Mouse (Mus musculus): ENCODE measurements around the gene Klf4.

Gene Klf4

DNA sequence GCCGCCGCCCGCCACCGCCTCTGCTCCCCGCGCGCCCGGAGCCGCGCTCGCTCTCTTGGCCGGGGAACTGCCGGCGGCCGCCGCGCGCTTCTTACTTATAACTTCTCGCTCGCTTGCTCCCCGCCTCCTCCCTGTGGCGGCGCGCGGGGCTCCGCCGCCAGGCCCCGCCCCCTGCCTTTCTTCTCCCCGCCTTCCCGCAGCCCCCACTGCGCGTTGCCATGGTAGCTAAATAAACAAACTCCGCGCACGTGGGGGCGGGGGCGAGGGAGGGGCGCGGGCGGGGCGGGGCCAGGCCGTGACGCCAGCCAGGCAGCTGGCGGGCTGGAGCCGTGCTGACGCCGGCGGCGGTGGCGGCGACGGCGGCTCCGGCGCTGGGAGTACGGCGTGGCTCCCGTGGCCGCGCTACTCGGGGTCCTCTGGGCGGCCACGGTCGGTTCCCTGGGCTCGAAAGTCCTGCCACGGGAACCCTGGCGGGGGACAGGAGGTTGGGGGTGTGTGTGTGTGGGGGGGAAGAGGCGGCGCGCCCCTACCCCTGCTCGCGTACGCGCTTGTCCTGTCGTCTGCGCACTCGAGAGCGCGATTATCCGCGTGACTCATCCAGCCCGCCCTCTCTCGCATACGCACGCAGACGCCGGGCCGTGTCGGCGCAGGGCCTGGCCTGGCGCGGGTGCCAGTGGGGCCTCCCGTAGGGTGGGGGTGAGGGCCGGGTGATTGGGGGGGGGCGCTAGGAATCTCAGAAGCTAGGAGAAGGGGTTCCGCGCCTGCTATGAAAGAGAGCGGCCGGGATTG lies at the start of gene Klf4:
Gene Klf4, minus strand, starts transcription at position 60 of the 789 bp plus-strand sequence.
- ATAC-seq (ENCODE audit: insufficient number of reproducible peaks, low FRiP score, low TSS enrichment) = no peak

DNA sequence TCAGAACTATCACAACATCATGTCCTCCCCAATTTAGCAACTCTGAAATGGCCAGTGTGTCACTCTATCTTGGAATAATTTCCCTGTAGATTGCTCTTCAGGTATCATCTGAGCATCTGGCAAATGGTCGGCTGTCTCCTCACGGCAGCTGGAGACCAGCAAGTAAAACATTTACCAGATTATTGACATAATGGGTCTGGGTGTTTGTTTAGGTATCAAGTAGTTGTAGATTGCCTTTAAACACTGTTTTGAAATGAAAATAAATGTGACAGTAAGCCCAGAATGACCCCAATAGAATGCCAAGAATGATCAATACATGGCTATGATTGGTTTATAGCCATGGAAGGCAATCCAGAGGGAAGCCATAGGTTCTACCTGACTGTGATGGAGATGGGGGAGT lies 39.2 kb upstream of the Klf4 start:
- no peak for ATAC-seq (ENCODE audit: insufficient number of reproducible peaks, low FRiP score, low TSS enrichment)

DNA sequence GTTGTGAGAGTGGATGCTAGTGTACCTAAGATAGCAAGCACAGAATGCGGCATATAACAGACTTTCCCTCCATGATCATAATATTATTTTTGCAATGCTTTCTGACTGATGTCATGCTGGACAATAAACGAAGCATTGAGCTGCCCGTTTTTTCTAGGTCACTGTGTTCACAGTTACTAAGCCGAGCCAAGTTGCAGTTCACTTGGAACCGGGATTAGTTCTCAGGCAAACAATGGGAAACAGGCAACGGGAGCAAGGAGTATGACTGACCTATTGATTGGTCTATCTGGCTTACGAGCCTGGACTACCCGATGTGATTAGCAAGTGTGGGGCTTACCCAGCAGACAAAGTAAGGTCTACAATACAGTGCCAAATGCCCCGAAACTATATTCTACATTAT lies 35.7 kb upstream of the Klf4 start:
- ATAC-seq (ENCODE audit: insufficient number of reproducible peaks, low FRiP score, low TSS enrichment) = no peak

DNA sequence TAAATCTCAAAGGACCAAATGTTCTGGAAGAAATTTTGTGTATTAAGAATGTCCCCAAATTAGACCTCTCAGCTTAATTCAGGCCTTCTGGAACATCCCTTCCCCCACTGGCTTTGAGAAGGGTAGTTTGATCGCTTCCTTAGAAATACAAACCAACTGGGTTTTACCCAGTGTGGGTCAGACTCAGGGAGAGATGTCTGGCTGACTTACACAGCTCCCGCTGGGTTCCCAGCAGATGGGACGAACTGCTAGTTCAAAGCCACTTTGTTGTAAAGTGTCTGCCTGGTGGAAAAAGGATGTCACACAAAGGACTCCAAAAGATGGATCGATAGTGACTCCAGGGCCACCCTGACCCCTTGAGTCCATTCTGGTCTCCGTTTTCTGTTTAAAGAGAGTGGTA lies 35.3 kb upstream of the Klf4 start:
- ATAC-seq (ENCODE audit: insufficient number of reproducible peaks, low FRiP score, low TSS enrichment) = no peak

DNA sequence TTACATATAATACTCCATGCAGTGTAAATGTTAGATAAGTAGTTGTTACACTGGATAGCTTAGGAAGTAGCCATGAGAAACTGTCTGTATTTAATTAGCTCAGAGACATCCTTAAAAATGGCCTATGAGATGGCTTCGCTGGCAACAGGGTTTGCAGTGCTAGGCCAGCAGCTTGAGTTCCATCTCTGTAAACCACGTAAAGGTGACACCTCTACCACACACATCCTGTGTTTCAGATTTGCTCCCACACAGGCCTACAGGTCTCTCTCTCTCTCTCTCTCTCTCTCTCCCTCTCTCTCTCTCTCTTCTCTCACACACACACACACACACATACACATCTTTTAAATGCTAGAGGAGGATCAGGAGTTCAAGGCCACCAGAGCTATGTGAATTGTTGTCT lies 32.1 kb upstream of the Klf4 start:
- no peak for ATAC-seq (ENCODE audit: insufficient number of reproducible peaks, low FRiP score, low TSS enrichment)

DNA sequence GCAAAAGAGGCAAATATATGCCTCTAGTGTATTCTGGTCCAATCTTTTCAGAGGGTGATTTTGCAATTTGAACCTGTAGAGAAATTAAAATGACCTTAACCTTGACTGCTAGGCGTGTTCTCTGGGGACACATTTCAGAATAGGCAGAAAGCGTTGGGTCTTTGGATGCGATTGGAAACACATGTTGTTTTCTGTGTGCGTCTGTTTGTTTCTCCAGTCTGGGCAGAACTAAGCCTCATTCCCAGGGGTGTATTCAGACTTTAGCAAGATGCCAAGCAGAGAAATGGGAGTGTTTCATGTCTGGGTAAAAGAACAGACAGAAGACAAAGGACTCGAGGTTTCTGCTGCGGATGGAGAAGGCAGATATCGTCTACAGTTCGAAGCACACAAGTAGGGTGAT lies 30.8 kb upstream of the Klf4 start:
- ATAC-seq (ENCODE audit: insufficient number of reproducible peaks, low FRiP score, low TSS enrichment) = no peak

DNA sequence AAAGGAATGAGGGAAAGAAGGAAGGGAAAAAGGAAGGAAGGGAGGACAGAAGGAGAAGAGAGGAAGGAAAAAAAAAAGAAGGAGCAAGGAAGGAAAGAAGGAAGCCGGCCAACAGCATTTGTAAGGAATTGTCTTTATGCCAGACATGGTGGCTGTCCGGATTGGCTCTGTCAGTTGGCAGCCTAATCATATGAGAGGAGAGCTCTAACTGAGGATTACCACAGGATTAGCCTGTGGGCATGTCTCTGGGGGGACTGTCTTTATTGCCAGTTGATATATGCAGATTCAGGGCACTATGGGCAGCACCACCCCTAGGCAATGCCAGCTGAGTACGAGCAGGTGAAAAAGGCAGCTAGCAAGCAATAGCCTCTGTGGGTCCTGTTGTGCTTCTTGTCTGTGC lies 29.8 kb upstream of the Klf4 start:
- no peak for ATAC-seq (ENCODE audit: insufficient number of reproducible peaks, low FRiP score, low TSS enrichment)

DNA sequence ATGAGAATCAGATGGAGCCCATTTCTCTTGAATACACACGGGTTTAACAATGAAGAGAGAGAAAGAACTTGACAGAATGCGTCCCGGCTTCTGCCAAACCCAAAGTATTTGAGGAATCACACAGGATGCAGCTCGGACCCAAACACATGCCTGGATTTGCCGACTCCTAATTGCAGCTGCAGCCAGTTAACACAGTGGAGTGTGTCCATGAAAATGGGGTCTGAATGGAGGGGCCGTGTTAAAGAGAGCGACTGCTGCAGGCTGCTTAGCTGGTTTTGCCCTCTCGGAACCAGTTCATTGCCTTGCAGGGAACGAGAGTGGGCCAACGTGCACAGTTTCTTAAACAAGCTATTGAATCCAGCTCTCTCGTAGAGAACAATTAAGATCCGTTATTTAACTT lies 14.6 kb upstream of the Klf4 start:
- no peak for ATAC-seq (ENCODE audit: insufficient number of reproducible peaks, low FRiP score, low TSS enrichment)

DNA sequence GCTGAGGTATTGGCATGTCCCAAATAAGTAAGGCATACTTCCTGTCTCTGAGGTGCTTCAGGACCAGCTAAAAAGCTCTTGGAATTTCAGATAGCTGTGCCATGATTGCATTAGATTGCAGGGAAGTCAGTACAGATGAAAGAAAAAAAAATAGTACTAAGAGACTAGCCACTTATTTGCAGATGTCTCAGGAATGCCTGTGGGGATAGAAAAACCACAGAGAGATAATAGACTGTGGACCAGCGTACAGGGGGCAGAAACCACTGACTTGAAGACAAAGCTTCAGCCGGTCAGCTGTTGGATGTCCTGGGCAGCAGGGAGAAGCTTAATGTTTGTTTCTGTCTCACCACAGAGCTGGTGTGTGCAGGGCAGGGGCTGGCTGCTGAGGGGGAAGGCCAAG lies 10.5 kb upstream of the Klf4 start:
- ATAC-seq (ENCODE audit: insufficient number of reproducible peaks, low FRiP score, low TSS enrichment) = no peak

DNA sequence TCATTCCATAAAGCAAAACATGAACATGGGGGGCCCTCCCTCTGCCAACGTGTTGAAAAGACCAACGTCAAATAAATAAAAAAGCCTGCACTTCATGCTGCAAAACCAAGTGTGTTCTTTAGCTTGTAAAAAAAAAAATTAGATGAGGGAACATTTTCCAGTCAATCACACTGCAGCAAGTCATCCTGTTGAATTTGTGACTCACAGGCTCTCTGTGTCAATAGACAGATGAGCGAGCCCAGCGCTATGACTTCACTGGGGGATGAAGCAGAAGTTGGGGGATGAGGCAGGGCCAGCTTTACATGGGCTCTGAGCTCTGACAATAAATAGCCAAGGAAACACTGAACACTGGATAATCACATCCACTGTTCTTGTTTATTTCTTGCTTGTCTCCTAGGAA lies 9.4 kb upstream of the Klf4 start:
- no peak for ATAC-seq (ENCODE audit: insufficient number of reproducible peaks, low FRiP score, low TSS enrichment)

DNA sequence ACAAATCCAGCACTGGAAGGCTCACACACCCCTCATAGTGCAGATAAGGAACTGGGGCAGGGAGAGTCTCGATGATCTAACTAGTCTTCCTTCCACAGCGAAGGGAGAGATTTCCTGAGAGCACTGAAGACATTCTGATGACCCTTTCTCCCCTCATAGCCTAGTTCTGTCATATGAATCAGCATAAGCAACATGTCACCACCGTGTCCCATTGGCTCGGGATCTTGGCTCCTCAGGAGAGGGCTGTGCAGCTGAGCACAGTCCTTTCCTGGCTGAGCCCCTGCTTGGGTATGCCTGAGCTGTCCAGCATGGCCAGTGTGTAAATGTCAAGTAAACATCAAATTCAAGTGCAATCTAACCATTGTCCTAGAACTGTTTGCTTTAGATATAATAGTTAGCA lies 9.0 kb upstream of the Klf4 start:
- ATAC-seq (ENCODE audit: insufficient number of reproducible peaks, low FRiP score, low TSS enrichment) = no peak

DNA sequence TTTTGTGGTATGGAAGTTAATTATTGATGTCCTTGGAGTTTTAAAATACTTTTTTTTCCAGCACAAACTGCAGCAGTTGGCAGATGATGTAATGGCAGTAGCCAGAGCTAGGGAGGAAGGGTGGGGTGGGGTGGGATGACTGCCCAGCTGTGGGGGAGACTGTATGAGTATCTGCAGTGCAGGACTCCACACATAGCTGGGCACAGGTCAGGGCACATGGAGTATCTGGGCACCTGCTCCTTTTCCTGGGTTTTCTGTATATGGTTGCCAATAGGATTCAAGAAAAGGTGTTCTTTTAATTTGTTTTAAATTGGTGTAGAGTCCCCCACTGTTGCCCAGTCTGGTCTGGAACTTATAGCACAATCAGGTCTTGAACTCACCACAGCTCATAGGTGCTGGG lies 2.7 kb upstream of the Klf4 start:
- ATAC-seq (ENCODE audit: insufficient number of reproducible peaks, low FRiP score, low TSS enrichment) = no peak

DNA sequence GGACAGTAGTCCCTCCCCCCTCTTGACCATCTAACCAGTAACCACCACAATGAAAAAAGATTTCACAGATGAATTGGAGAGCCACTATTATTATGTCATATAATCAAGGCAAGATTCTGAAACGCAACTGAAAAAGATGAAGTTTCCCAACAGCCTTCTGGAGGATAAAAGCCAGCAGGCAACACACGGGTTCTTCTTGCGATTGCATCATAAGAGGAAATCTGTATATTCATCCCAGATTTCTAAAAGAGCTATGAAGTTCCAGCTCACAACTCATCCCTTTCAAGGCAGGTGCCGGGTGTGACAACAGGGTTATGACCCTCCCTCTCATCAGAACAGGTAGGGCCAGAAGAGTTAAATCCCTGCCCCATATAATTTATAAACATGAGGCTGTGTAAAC lies 2.2 kb upstream of the Klf4 start:
- no peak for ATAC-seq (ENCODE audit: insufficient number of reproducible peaks, low FRiP score, low TSS enrichment)

DNA sequence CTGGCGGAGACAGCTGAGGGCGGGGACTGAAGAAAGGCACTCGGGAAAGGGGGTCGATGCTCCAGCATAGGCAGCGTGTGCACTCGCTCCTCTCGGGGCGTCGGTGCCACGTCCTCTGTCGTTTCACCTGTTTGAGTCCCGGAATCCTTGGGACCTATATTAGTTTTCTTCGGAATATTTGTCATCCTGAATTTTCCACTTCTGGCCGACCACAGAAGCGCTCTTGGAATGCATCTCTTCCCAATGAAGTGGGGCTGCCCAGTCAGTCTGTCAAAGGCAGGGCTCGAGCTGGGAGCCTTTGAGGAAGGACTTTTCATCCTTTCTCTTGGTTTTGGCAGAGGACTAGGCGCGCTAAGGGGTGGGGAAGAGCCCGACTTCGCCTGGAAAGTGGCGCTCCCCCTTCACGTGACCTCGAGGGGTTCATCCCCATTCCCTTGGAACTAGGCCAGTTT lies 1.6 kb upstream of the Klf4 start:
- ATAC-seq (ENCODE audit: insufficient number of reproducible peaks, low FRiP score, low TSS enrichment) = no peak

DNA sequence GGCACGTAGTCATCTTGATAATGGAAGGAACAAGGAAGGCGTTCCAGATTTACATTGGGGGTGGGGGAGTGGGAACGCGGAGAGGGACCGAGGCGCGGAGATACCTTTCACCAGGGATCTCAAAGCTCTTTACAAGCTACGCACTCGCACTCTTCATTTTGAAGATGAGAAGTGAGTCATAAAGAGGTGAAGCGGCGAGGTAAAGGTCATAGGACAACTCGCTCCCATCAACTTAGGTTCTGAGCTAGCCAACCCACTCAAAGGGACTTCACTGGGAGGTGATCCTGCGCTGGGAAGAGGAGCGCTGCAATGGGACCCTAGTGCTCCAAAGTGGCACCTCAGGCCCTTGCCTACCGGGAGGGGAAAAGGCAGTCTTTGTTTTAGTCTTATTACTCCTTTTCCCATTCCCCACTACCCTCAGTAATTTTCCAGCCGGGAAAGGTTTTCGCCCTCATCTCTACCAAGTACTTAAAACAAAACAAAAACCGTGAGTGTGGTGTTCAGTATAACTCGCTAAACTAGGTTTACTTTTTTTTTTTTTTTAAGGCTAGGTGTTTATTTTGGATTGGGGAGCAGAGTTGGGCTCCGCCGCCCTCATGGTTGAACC lies 1.0 kb upstream of the Klf4 start:
- no peak for ATAC-seq (ENCODE audit: insufficient number of reproducible peaks, low FRiP score, low TSS enrichment)

DNA sequence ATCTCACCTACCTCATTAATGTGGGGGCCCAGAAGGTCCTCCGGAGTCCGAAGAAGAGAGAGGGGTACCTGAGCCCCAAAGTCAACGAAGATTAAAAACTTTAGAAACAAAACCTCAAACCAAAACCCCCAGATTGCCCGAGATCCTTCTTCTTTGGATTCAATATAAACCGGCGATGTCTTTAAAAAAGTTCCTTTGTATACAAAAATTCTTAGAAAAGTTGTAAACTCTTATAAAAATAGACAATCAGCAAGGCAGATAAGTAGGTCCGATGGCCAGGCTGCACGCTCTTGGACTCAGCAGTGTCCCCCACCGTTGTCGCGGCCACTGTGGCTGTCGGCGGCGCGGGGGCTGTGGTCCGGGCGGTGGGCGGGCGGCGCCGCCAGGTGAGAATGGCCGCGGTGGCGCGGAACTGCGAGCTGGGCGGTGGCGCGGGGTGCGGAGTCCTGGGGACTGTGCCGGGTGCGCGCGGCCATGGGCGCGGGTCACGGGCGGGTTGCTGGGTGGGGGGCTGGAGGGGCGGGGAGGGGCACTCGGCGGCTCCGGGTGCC lies 335 bp downstream of the Klf4 start:
- no peak for ATAC-seq (ENCODE audit: insufficient number of reproducible peaks, low FRiP score, low TSS enrichment)

DNA sequence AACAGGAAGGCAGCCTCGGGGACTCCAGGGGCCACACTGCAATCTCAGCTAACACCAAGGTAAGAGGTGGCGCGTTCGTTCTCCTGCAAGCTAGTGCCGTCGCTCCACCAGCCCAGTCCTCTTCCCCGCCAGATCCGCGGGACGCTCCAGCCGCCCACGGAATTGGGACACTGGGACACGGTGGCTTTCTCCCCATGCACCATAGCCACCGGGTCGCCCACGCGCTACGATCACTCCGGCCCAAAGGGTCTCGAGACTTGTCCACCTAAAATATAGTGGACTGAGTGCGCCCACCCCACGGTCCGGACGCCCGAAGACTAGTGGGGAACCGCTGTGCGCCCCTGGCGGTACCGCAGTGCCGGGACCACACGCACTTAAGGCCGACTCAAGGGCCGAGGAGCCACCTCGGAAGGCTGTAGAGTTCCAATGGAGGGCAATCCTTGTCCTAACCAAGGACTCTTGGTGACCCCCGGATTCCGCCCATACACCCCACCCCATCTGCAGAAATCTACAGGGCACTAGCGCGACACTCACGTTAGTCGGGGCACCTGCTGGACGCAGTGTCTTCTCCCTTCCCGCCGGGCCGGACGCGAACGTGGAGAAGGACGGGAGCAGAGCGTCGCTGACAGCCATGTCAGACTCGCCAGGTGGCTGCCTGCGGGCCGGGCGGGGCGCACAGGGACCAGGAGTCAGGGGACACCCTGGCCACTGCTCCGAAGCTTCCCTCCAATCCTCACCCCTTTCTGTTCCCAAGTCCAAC lies 990 bp downstream of the Klf4 start:
- ATAC-seq (ENCODE audit: insufficient number of reproducible peaks, low FRiP score, low TSS enrichment) = no peak

DNA sequence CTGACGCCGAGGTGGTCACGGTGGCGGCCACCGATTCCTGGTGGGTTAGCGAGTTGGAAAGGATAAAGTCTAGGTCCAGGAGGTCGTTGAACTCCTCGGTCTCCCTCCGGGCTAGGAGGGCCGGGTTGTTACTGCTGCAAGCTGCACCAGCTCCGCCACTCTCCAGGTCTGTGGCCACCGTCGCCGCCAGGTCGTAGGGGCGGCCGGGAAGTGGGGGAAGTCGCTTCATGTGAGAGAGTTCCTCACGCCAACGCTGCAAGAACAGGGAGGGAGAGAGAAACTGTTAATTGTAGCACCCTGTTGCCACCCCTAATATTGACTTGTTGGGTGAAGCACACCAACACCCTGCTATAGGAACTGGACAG lies 1.6 kb downstream of the Klf4 start:
- no peak for ATAC-seq (ENCODE audit: insufficient number of reproducible peaks, low FRiP score, low TSS enrichment)

DNA sequence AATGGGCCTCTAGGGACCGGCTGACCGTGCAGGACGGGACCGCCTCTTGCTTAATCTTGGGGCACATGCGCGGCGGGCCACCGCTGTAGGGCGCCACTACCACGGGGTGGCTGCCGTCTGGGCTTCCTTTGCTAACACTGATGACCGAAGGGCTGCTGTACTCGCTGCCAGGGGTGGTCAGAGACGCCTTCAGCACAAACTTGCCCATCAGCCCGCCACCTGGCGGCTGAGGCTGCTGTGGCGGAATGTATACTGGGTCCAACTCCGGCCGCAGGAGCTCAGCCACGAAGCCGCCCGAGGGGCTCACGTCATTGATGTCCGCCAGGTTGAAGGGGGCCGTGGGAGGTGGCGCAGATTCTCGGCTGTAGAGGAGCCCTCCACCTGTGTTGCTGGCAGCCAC lies 2.0 kb downstream of the Klf4 start:
- 0 out of 2 replicates have a peak, but pooled peaks have one; percentile 17 for ATAC-seq (ENCODE audit: insufficient number of reproducible peaks, low FRiP score, low TSS enrichment)

DNA sequence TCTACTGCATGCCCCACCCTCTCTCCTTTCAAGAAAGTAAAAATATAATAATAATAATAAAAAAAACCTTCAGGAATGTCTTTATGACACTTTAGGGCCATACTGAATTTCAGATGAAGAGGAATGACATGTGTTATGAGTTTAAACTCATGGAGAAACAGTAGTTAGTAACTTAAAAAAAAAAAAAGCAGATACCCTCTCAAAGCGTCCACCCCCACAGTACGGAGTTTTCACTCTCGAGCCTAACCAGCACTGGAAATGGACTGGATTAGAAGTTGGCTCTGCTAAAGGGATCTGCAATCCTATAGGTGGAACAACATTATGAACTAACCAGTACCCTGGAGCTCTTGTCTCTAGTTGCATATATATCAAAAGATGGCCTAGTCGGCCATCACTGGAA lies 3.9 kb downstream of the Klf4 start:
- ATAC-seq (ENCODE audit: insufficient number of reproducible peaks, low FRiP score, low TSS enrichment) = no peak

DNA sequence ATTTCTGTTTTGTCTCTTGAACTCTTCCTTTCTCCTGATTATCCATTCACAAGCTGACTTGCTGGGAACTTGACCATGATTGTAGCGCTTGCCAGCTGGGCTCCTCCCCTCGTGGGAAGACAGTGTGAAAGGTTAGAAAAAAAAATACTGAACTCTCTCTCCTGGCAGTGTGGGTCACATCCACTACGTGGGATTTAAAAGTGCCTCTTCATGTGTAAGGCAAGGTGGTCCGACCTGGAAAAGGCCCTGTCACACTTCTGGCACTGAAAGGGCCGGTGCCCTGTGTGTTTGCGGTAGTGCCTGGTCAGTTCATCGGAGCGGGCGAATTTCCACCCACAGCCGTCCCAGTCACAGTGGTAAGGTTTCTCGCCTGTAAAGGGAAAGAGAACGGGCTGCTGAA lies 4.3 kb downstream of the Klf4 start:
- no peak for ATAC-seq (ENCODE audit: insufficient number of reproducible peaks, low FRiP score, low TSS enrichment)

Data from cerebellum, adult (tissue).